Mouse (Mus musculus) urinary bladder, adult 18-20 months (tissue): ENCODE data around the gene Nlrp4a.
"Not testable (repeated sequence)": the region's sequence is repeated elsewhere in the genome, so short reads cannot be mapped to it uniquely, and the experiment has no call there.

ENCODE experiments used
- DNase-seq, 2 experiments: peaks; one replicate each; pipeline ENCODE4 v3.0.0; 2022; ENCODE audit warnings: low spot score in 2 of 2, mixed read lengths in 2 of 2

Gene Nlrp4a

DNA sequence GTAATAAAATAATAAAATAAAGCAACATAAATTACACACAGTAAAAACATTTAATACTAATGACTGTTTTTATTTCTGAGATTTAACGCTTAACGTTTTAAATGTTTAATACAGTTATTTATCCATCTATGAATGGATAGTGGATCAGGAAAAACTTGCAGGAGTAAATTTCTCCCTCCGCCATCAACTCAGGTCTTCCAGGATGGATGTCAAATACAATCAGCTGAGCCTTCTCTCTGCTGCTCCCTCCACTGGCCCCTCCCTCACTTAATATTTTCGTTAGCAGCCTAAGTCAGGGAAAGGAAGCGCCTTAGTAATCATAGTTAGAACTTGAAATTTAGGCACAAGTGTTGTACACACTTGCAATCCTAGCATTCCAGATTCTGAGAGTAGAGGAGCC, at the start of gene Nlrp4a:
Gene Nlrp4a (plus strand): TSS at position 301 of the 400 bp plus-strand sequence.
- DNase-seq: no peak

DNA sequence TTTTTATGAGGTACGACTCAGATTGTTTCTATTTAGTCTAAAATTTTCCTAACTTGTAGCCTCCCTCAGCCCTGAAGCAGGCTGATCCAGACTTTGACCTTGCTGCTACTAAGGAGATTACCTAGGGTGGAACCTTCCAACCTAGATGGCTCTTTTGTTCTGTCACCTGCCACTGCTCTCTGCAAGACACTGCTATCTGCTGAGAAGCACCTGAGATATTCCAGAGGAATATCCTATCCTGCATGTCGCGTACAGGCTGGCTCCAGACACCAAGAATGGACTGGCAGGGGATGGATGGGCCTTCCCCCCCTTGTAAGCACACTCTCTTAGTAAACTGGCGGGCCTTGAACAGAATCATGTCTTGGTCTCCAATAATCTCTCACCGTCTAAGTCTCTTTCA, 48.2 kb upstream of the Nlrp4a start:
- not testable (repeated sequence) for DNase-seq

DNA sequence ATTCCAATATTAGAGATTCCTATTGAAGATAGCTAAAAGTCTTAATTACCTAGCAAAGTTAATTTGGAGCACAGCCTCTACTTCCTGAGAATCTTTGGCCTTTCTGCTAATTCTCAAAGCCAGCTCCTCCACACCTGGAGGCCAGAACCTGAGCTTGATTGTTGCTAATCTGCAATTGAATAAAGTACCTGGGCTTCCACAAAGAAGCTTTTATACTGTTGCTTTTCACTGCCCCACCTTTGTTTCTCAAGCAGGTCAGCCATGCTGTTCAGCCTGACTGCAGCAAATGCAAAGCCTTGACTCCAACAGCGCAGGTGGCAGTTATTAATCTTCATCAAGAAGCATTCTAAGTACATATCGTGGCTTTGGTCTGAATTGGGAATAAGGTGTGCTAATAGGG, 43.8 kb upstream of the Nlrp4a start:
- DNase-seq: not testable (repeated sequence)

DNA sequence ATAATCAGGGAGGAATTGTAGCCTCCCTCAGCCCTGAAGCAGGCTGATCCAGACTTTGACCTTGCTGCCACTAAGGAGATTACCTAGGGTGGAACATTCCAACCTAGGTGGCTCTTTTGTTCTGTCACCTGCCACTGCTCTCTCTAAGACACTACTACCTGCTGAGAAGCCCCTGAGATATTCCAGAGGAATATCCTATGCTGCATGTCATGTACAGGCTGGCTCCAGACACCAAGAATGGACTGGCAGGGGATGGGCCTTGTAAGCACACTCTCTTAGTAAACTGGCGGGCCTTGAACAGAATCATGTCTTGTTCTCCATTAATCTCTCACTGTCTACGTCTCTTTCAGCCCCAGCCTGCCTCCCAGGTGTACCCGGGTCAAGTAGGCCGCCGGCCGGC, 43.1 kb upstream of the Nlrp4a start:
- DNase-seq: not testable (repeated sequence)

DNA sequence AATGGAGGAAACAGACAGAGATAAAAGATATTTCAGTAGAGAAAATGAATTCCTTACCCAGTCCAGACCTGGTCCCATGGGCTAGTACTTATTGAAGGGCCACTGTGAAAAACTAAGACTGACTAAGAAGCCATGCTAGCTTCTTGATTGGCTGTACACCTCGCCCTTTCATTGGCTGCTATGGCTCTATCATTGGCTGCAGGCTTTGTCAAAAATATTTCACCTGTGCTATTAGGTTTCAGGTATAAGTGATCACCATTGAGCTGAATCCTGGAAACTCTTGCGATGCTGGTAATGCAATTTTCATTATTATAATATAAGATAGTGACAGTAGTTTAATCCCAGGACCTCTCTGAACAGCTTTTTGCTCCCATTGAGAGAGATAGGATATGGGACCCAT, 31.3 kb upstream of the Nlrp4a start, which contains the start of gene Nlrp9c:
Gene Nlrp9c (minus strand): TSS at position 101 of the 400 bp plus-strand sequence.
- not testable (repeated sequence) for DNase-seq

DNA sequence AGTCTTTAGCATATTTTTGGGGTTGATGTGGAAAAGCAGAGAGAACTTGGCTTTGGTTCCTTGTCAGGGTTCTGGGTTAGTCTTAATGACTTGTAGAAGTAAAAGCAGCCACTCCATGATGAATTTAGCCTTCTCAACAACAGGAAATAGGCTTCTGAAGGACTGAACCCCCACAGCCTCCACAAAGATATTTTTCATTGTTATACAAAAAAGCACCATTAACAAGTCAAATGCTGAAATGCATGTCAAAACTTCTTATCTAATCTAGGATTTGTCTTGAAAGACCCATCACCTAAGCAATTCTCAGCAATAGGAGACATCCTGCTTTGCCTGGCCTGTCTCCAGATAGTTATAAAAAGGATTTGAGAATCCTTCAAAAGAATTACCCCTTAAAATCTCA, 41.8 kb downstream of the Nlrp4a start:
- DNase-seq: no peak

DNA sequence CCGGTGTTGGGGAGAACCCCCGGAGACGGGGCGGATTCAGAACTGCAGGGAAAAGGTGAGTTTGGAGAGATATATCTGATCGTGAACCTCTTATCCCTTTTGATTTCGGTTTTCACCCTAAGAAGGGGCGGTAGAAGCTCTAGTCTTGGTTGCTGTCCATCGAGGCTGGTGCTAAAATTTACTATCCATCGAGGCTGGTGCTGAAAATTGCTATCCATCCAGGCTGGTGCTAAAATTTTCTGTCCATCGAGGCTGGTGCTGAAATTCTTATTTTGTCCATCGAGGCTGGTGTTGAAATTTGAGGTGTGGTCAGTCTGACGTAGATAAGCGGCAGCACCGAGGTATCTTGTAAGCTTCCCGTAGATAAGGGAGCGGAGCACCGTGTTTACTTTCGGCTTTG, 54.6 kb downstream of the Nlrp4a start:
- DNase-seq: not testable (repeated sequence)
